Mouse (Mus musculus): Measurements from ENCODE around the gene Mapk11. TPM values are rescaled to one million over a fixed set of nuclear protein-coding genes. Genes with fewer than 3 reads are reported as not detected.

Gene Mapk11
- total RNA-seq, 2 experiments from 2014 or later, result 20.3 to 24.8 TPM

DNA sequence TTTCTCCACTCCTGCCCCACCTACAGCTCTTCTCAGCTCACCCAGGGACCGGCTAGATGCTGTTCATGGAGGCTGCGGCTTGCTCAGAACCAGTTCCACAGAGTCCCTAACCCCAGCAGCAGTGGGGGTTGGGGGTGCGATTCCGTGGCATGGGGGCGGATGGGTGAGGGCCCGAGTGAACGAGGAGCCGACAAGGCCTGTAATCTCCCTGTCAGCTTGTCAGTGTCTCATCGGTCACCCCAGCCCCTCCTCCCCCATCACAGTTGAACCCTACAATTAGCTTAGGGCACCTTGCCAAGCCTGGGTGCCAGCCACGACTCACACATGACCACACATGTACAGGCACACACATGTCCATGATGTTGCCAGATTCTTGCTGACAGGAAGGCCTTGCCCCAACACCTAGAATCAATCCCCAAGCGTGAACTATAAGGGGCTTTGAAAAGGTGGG lies 25.5 kb upstream of the Mapk11 start:
- no peak for DNase-seq (ENCODE audit: extremely low spot score in 1 of 2, low spot score in 1 of 2)

GRCm38 (mm10) chr15:89173906-89174214 lies 24.4 kb upstream of the Mapk11 start:
- DNase-seq (ENCODE audit: extremely low spot score in 1 of 2, low spot score in 1 of 2), result no peak

GRCm38 (mm10) chr15:89173024-89173905 lies 23.8 kb upstream of the Mapk11 start:
- DNase-seq (ENCODE audit: extremely low spot score in 1 of 2, low spot score in 1 of 2), result peak; percentile 47

- no peak for DNase-seq (ENCODE audit: extremely low spot score in 1 of 2, low spot score in 1 of 2)
Measured at GRCm38 (mm10) chr15:89172276-89172935, 23.0 kb upstream of the Mapk11 start.

DNA sequence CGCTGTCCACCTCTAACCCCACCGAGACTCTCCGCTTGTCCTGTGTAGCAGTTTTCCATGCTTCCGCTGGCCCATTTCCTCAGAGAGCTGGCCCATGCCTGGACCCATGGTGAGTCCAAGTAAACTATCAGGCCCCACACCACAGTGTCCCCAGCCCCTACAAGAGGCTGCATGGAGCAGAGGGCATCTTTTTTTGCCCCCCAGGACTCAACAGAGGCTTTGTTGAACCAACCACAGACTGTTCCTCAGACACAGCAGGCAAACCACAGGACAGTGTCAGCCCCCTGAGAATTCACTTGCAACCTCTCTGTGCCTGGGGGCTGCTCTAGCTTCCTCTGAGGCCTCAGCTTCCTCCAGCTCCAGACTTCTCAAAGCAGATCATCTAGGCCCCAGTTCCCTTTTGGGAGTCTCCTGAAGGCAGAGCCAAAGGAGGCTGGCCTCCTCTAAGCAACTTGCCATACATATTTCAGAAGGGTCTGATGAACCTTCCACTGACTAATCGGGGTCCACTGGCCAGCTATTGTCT lies 22.2 kb upstream of the Mapk11 start:
- DNase-seq (ENCODE audit: extremely low spot score in 1 of 2, low spot score in 1 of 2), result no peak

- DNase-seq (ENCODE audit: extremely low spot score in 1 of 2, low spot score in 1 of 2), result no peak
Measured at GRCm38 (mm10) chr15:89170102-89170501, 20.7 kb upstream of the Mapk11 start.

DNA sequence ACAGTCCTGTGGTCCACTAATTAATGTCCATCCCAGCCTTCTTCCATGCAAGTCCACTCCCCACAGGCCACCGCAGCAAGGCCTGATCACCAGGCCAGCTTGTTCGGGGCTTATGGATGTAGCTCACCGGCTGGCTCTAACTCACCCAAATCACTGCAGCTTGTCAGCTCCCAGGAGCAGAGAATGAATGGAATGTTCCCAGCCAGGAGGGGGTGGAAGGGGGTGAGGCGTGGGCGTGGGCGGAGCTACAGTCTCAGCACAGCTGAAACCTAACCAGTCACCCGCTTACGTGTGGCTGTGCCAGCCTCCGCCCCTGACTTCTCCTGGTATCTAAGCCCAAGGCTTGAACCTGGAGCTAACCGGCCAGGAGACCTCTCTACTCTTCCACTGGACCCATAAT lies 20.0 kb upstream of the Mapk11 start:
- peak; percentile 42 to 61 for DNase-seq (ENCODE audit: extremely low spot score in 1 of 2, low spot score in 1 of 2)

DNA sequence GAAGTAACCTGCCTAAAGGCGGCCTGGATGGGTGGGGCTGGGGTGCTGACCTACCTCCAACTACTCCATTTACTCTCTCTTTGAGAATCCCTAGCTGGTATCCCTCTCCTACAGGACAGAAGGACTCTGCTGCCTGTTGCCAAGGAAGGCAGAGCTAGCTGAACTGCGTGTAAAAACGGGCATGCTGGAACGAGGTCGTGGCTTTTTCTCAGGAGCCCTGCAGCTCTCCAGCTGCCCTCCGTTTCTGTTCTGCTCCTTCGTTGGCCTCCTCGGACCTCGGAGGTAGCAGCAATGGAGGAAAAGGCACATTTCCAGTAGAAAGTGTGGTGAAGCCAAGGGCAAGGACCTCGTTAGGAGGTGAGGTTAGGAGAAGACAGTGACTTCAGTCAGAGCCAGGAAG lies 19.5 kb upstream of the Mapk11 start:
- DNase-seq (ENCODE audit: extremely low spot score in 1 of 2, low spot score in 1 of 2), result no peak

DNA sequence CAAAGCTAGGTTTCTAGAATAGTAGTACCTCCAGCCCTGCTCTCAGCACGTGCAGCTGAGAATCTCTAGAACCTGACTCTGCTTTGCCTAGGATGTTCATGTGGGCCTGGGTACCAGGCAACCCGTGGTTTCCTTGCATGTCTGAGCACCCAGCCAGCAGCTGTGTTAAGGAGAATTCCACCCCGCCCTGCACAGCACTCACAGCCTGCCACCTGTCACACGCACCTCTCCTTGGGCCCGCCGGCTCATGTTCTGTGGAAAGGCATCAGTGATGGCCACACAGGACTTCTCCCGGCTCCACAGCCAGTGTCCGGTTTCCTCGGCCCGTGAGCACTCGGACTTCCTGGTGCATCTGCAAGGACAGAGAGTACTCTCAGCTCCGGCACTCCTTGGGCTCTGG lies 16.1 kb upstream of the Mapk11 start:
- no peak for DNase-seq (ENCODE audit: extremely low spot score in 1 of 2, low spot score in 1 of 2)

DNA sequence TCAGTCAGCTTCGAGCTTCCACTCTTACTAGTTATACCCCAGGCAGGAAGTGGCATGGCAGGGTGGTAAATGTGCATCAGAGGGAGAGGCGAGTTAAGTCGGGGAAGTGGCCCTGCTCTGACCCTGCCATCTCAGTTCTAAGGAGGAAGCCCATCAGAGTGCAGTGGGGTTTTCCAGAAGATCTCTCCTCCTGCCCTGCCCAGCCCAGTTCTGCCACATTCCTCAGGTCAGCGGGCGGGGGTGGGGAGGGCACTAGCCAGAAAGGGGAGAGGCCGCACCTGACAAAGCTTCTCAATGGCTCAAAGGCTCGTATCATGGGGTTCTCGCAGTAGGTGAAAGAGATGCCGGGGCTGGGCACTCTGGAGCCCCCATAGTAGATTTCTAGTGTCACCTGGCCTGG lies 12.0 kb upstream of the Mapk11 start:
- DNase-seq (ENCODE audit: extremely low spot score in 1 of 2, low spot score in 1 of 2), result no peak

GRCm38 (mm10) chr15:89158516-89158915 lies 9.1 kb upstream of the Mapk11 start:
- DNase-seq (ENCODE audit: extremely low spot score in 1 of 2, low spot score in 1 of 2), result no peak

GRCm38 (mm10) chr15:89157954-89158353 lies 8.5 kb upstream of the Mapk11 start:
- peak in 1 of 2 experiments; percentile 74 for DNase-seq (ENCODE audit: extremely low spot score in 1 of 2, low spot score in 1 of 2)

DNA sequence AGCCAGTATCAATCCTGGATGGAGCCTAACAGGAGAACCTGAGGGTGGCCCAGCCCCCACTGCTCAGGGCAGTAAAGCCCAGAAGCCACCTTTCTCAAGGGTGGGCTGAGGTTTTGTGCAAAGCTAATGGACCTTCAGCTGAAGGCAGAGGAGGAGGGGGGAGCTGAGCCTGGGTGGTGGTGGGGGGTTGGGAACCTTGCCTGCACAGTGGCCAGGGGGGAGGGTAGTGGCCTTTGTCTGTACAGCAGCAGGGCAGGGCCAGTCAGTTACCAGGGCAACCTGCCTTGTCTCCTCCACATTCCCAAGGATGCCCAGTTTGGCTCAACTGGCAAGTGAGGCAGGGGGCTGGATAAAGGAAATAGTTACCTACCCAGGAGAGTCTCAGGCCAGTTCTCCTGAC lies 2.9 kb upstream of the Mapk11 start:
- no peak for DNase-seq (ENCODE audit: extremely low spot score in 1 of 2, low spot score in 1 of 2)

DNA sequence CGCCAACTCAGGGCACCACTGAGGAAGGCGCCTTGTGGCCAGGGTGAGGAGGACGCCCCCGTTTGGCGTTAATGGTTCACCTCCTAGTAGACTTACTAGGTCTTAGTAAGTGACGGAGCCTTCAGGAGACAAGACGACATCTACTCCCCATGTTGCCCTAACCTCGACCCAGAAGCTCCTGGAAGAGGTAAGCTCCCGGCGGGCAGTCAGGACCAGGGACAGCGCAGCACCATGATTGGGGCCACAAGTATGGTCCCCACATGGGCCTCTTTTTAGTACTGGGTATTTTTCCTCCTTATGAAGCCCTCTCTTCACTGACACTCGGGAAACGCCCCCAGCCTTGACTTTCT lies 588 bp upstream of the Mapk11 start:
- DNase-seq (ENCODE audit: extremely low spot score in 1 of 2, low spot score in 1 of 2), result no peak

DNA sequence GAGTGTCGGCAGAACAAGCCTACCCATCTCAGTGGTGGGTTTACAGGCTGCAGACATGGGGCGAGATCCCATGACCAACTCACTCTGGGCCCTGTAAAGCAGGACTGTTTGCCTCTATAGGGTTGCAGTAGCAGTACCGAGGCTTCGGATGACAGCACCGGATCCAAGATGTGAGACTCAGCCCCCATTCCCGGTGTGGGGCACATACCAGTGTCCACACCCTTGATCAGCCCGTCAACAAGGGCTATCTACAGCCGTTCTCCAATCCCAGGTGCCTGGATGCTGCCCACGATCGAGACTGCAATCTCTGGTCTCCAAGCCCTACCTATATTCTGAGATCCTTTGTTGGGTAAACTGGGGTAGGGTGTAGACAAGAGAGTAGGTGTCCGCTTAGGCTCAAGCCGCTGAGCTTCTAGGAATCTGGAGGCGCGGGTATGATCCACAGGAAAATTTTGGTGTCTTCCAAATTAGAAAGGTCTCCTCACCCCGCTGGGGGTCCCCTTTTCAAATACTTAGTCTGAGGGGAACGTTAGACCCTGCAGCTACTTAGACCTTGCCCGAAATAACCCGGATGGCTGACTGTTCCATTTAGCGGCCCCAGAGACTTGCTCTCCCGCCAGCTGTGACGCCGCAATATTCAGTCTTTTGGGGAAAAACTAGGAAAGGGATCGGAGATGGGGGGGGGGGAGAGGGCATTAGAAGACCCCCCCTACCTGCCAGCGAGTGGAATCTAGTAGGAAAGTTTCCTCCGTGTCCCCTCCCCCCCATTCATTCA lies 745 bp downstream of the Mapk11 start:
- DNase-seq (ENCODE audit: extremely low spot score in 1 of 2, low spot score in 1 of 2), result no peak

DNA sequence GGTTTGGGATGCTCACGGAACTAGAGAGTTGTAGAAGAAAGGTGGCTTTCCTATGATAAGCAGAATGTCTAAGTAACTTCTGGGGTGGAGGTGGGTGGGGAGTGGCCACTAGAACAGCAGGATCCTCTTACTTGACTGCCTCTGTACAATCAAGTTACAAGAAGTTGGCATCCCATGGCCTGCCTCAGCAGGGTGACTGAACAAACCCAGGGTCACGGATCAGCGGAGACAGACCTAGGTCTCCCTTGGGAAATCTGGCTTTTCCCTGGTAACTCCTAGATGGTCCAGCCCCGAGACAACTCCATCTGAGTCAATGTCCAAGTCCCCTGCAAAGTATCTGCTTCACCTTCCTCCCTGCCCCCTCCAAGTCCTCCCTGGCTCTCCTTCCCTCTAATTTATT lies 1.5 kb downstream of the Mapk11 start:
- no peak for DNase-seq (ENCODE audit: extremely low spot score in 1 of 2, low spot score in 1 of 2)

DNA sequence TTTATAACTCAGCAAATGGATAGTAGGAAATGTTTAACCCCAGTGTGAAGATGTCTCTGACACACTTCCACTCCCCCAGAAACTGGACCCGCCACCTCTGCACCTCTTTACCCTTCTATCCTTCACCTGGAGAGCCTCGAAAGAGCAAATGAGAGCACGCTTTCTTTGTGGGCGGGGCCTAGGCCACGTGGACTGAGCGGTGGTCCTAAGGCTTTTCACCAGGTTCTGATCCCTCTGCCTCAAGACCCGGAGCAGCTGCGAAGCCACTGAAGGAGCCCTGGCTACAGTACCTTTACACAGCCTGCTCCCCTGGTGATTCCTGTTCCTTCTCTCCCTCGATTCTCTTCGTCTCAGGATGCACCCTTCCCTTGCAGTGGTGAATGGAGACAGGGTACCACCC lies 2.0 kb downstream of the Mapk11 start:
- DNase-seq (ENCODE audit: extremely low spot score in 1 of 2, low spot score in 1 of 2), result no peak

DNA sequence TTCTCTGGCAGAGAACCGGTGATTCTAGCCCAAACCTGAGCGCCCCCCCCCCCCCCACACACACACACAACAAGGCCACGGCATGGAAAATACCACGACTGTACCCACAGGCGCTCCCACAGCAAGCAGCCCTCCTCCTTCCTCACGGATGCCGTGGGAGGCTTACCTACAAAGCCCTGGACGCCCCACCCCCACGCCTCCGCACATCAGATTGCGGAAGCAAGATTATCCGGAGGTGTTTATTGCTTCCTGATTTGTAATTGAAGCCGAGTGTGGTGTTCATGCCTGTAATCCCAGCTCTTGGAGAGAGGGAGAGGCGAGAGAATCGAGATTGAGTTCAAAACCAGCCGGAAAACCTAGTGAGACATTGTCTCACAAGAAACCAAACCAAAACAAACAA lies 2.4 kb downstream of the Mapk11 start:
- no peak for DNase-seq (ENCODE audit: extremely low spot score in 1 of 2, low spot score in 1 of 2)

GRCm38 (mm10) chr15:89146537-89146936 lies 2.9 kb downstream of the Mapk11 start:
- no peak for DNase-seq (ENCODE audit: extremely low spot score in 1 of 2, low spot score in 1 of 2)

DNA sequence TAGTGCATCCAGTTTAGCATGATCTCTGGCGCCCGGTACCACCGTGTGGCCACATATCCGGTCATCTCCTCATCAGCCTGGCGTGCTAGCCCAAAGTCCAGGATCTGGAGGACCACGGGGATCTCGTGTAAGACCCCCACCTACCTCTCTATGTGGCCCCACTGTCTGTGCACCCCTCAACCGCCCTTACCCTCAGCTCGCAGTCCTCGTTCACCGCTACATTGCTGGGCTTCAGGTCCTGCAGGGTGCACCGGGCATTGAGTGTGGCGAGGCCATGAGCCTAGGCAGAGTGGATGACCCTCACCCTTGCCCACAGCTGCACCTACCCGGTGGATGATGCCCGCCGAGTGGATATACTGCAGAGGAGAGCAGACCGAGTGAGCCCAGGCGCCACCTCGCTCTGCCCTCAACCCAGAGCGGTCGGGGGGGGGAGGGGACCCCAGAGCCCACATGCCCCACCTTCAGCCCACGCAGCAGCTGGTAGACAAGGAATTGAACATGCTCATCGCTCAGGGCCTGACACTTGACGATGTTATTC lies 3.5 kb downstream of the Mapk11 start:
- no peak for DNase-seq (ENCODE audit: extremely low spot score in 1 of 2, low spot score in 1 of 2)

DNA sequence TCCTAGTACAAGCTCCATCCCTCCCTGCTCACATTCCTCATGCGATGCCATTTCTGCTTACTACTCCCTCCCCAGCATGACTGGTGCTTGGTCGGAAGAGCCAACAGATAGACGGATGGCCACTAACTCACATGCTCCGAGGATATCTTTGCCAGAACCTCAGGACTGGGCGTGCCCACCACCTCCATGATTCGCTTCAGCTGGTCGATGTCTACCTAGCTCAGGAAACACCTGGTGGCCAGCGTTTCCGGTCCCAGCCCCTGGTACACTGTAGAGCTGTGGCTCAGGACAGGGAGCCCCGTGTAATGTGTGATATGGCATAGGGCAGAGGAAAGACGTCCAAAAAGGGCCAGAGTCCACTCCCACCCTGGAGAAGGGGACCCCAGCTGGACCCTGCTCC lies 4.5 kb downstream of the Mapk11 start:
- no peak for DNase-seq (ENCODE audit: extremely low spot score in 1 of 2, low spot score in 1 of 2)
